Mouse (Mus musculus): Measurements from ENCODE around the gene Ensa. TPM values are rescaled to one million over a fixed set of nuclear protein-coding genes. Genes with fewer than 3 reads are reported as not detected.

Ensa gene
- 52.4 and 53.0 TPM in 2 replicates for polyA plus RNA-seq (2015; fragmentation: Nextera tagmentation; extraction: Ambion mirVana)

DNA sequence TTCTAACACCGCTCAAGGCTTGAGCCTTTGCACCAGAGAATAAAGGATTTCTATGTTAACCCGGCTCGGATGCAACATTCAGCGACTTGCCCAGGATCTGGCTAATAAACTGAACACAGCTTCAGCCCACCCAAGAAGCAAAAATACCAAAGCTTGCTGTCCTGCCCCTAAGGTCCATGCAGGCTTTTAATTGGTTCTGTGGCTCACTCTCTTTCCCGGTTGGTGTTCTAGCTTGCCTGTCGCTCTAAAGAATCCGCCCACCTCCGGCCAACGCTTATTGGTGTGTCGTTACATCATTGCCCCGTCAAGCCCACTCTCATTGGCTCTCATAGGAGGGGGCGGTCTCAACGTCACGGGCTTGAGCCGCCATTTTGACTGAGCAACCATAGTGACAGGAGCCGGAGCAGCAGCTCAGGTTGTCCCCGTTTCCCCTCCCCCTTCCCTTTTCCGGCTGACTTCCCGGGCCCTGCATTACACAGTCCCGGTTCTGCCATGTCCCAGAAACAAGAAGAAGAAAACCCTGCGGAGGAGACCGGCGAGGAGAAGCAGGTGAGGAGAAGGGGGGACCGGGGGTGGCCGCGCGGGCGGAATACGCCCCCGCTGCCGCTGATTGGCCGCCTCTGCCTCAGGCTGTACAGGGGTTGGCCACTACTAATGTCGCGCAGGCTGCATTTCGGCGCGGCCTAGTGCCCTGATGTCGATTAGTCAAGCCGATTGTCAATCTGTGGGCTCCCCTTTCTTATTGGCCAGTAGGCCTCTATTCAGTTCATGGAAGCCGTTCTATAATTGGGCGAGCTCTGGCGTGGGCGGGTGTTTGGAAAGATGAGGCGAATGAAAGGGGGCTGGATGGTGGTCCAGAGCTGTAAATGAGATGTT lies at the start of gene Ensa:
Ensa (plus strand) TSS at position 366 of the 876 bp plus-strand sequence.

GRCm38 (mm10) chr3:95588604-95589086 lies 36.1 kb upstream of the Ensa start, which contains the start of gene Golph3l:
Gene Golph3l (plus strand): TSS chr3:95588934.

GRCm38 (mm10) chr3:95658236-95658867 lies 33.6 kb downstream of the Ensa start, which contains the start of gene Mcl1:
Gene Mcl1 (plus strand): TSS chr3:95658788.

Other genes starting within 250 kb of the Ensa start
- gene 4930558C23Rik, start 222.2 kb upstream of the Ensa start, polyA plus RNA-seq (2015; fragmentation: Nextera tagmentation; extraction: Ambion mirVana), result not detected in 2 replicates
- 21.4 and 25.2 TPM in 2 replicates for gene Arnt, start 190.6 kb upstream of the Ensa start, polyA plus RNA-seq (2015; fragmentation: Nextera tagmentation; extraction: Ambion mirVana)
- gene Ctsk, start 125.7 kb upstream of the Ensa start, polyA plus RNA-seq (2015; fragmentation: Nextera tagmentation; extraction: Ambion mirVana), result 25.5 and 34.7 TPM in 2 replicates
- 37.9 and 134 TPM in 2 replicates for gene Ctss, start 98.2 kb upstream of the Ensa start, polyA plus RNA-seq (2015; fragmentation: Nextera tagmentation; extraction: Ambion mirVana)
- gene Hormad1, start 65.3 kb upstream of the Ensa start, polyA plus RNA-seq (2015; fragmentation: Nextera tagmentation; extraction: Ambion mirVana), result not detected in 2 replicates
- 18.9 and 19.6 TPM in 2 replicates for gene Golph3l, start 36.1 kb upstream of the Ensa start, polyA plus RNA-seq (2015; fragmentation: Nextera tagmentation; extraction: Ambion mirVana)
- 77.6 and 86.5 TPM in 2 replicates for gene Mcl1, start 33.8 kb downstream of the Ensa start, polyA plus RNA-seq (2015; fragmentation: Nextera tagmentation; extraction: Ambion mirVana)
- gene Adamtsl4, start 62.9 kb downstream of the Ensa start, polyA plus RNA-seq (2015; fragmentation: Nextera tagmentation; extraction: Ambion mirVana), result 43.0 and 48.2 TPM in 2 replicates
- gene Ecm1, start 114.6 kb downstream of the Ensa start, polyA plus RNA-seq (2015; fragmentation: Nextera tagmentation; extraction: Ambion mirVana), result 328 and 381 TPM in 2 replicates
- gene Tars2, start 135.2 kb downstream of the Ensa start, polyA plus RNA-seq (2015; fragmentation: Nextera tagmentation; extraction: Ambion mirVana), result 24.8 and 26.5 TPM in 2 replicates
- gene Rprd2, start 193.9 kb downstream of the Ensa start, polyA plus RNA-seq (2015; fragmentation: Nextera tagmentation; extraction: Ambion mirVana), result 12.9 and 15.0 TPM in 2 replicates
- gene Prpf3, start 230.9 kb downstream of the Ensa start, polyA plus RNA-seq (2015; fragmentation: Nextera tagmentation; extraction: Ambion mirVana), result 15.3 and 16.2 TPM in 2 replicates
- 288 and 312 TPM in 2 replicates for gene Mrps21, start 246.5 kb downstream of the Ensa start, polyA plus RNA-seq (2015; fragmentation: Nextera tagmentation; extraction: Ambion mirVana)